Mouse (Mus musculus): ENCODE results near the gene Parp14. TPM values are rescaled to one million over a fixed set of nuclear protein-coding genes. Genes with fewer than 3 reads are reported as not detected.

The Parp14 gene
- polyA plus RNA-seq, 1 experiment from 2014 or later: 0.66 TPM

- 86% methylated on average over 4 of the region's 4 CpGs for WGBS
- DNase-seq (ENCODE audit: low spot score): no peak
- no peak for ATAC-seq (ENCODE audit: low FRiP score)
- H3K27ac ChIP-seq: no peak overlapping the region
- no peaks in the 10 kb centered on the region for H3K27me3 ChIP-seq (ENCODE audit: control insufficient read depth, insufficient read depth, low read length)
- no peaks in the 10 kb centered on the region for H3K4me1 ChIP-seq (replicated peaks; ENCODE audit: control insufficient read depth, insufficient read depth, low read length)
- no peak overlapping the region for H3K4me2 ChIP-seq (replicated peaks)
- no peaks in the 10 kb centered on the region for H3K36me3 ChIP-seq (replicated peaks; ENCODE audit: control insufficient read depth, insufficient read depth)
- no peak overlapping the region for H3K4me3 ChIP-seq (replicated peaks; ENCODE audit: low read length)
- H3K9me3 ChIP-seq (ENCODE audit: control insufficient read depth, low read length): no peaks in the 10 kb centered on the region
- H3K9ac ChIP-seq: no peak overlapping the region
Measured at GRCm38 (mm10) chr16:35855846-35856245, 15.5 kb downstream of the Parp14 start.

- Histone ChIP-seq H3K36me3 (replicated peaks; ENCODE audit: control insufficient read depth, insufficient read depth) (no peaks in the 10 kb centered on the region), H3K27me3 (ENCODE audit: control insufficient read depth, insufficient read depth, low read length) (no peaks in the 10 kb centered on the region), H3K9me3 (ENCODE audit: control insufficient read depth, low read length) (no peaks in the 10 kb centered on the region), H3K4me2 (replicated peaks) (no peak overlapping the region), H3K9ac (no peak overlapping the region), H3K4me3 (replicated peaks; ENCODE audit: low read length) (no peak overlapping the region), H3K27ac (no peak overlapping the region), H3K4me1 (replicated peaks; ENCODE audit: control insufficient read depth, insufficient read depth, low read length) (no peaks in the 10 kb centered on the region)
- no peak for DNase-seq (ENCODE audit: low spot score)
- no peak for ATAC-seq (ENCODE audit: low FRiP score)
Measured at GRCm38 (mm10) chr16:35847138-35847537, 24.2 kb downstream of the Parp14 start.

GRCm38 (mm10) chr16:35839680-35840079 lies 31.7 kb downstream of the Parp14 start:
- Histone ChIP-seq H3K4me1 (replicated peaks; ENCODE audit: control insufficient read depth, insufficient read depth, low read length) (no peaks in the 10 kb centered on the region), H3K9me3 (ENCODE audit: control insufficient read depth, low read length) (peaks cover 4% of the 10 kb centered on the region; the same call in 1 of the 2 replicates), H3K4me2 (replicated peaks) (no peak overlapping the region), H3K27me3 (ENCODE audit: control insufficient read depth, insufficient read depth, low read length) (no peaks in the 10 kb centered on the region), H3K36me3 (replicated peaks; ENCODE audit: control insufficient read depth, insufficient read depth) (no peaks in the 10 kb centered on the region), H3K27ac (no peak overlapping the region), H3K9ac (no peak overlapping the region), H3K4me3 (replicated peaks; ENCODE audit: low read length) (no peak overlapping the region)
- ATAC-seq (ENCODE audit: low FRiP score) (no peak), DNase-seq (ENCODE audit: low spot score) (peak; percentile 30)
- 36% methylated on average over 1 of the region's 1 CpGs for WGBS

- ATAC-seq (ENCODE audit: low FRiP score) (no peak), DNase-seq (ENCODE audit: low spot score) (no peak)
- Histone ChIP-seq H3K9me3 (ENCODE audit: control insufficient read depth, low read length) (peaks cover 4% of the 10 kb centered on the region; the same call in 1 of the 2 replicates), H3K27me3 (ENCODE audit: control insufficient read depth, insufficient read depth, low read length) (no peaks in the 10 kb centered on the region), H3K27ac (no peak overlapping the region), H3K4me1 (replicated peaks; ENCODE audit: control insufficient read depth, insufficient read depth, low read length) (no peaks in the 10 kb centered on the region), H3K4me3 (replicated peaks; ENCODE audit: low read length) (no peak overlapping the region), H3K36me3 (replicated peaks; ENCODE audit: control insufficient read depth, insufficient read depth) (no peaks in the 10 kb centered on the region), H3K9ac (no peak overlapping the region), H3K4me2 (replicated peaks) (no peak overlapping the region)
- 88% methylated on average over 8 of the region's 8 CpGs for WGBS
Measured at GRCm38 (mm10) chr16:35834653-35835052, 36.7 kb downstream of the Parp14 start.

GRCm38 (mm10) chr16:35832926-35833325 lies 38.4 kb downstream of the Parp14 start:
- Histone ChIP-seq H3K4me1 (replicated peaks; ENCODE audit: control insufficient read depth, insufficient read depth, low read length) (no peaks in the 10 kb centered on the region), H3K36me3 (replicated peaks; ENCODE audit: control insufficient read depth, insufficient read depth) (no peaks in the 10 kb centered on the region), H3K9me3 (ENCODE audit: control insufficient read depth, low read length) (peaks cover 2% of the 10 kb centered on the region; the same call in 1 of the 2 replicates), H3K9ac (no peak overlapping the region), H3K27me3 (ENCODE audit: control insufficient read depth, insufficient read depth, low read length) (no peaks in the 10 kb centered on the region), H3K4me2 (replicated peaks) (no peak overlapping the region), H3K4me3 (replicated peaks; ENCODE audit: low read length) (no peak overlapping the region), H3K27ac (no peak overlapping the region)
- no peak for DNase-seq (ENCODE audit: low spot score)
- ATAC-seq (ENCODE audit: low FRiP score): no peak
- 89% methylated on average over 3 of the region's 3 CpGs for WGBS

- no peak overlapping the region for H3K27ac ChIP-seq
- no peaks in the 10 kb centered on the region for H3K9me3 ChIP-seq (ENCODE audit: control insufficient read depth, low read length)
- no peak for DNase-seq (ENCODE audit: low spot score)
- no peaks in the 10 kb centered on the region for H3K4me1 ChIP-seq (replicated peaks; ENCODE audit: control insufficient read depth, insufficient read depth, low read length)
- no peak overlapping the region for H3K4me2 ChIP-seq (replicated peaks)
- ATAC-seq (ENCODE audit: low FRiP score): no peak
- WGBS: 31% methylated on average over 7 of the region's 7 CpGs
- no peak overlapping the region for H3K4me3 ChIP-seq (replicated peaks; ENCODE audit: low read length)
- H3K27me3 ChIP-seq (ENCODE audit: control insufficient read depth, insufficient read depth, low read length): no peaks in the 10 kb centered on the region
- H3K36me3 ChIP-seq (replicated peaks; ENCODE audit: control insufficient read depth, insufficient read depth): peaks cover 27% of the 10 kb centered on the region
- H3K9ac ChIP-seq: no peak overlapping the region
Measured at GRCm38 (mm10) chr16:35829999-35830398, 41.3 kb downstream of the Parp14 start.

- Histone ChIP-seq H3K27ac (no peak overlapping the region), H3K36me3 (replicated peaks; ENCODE audit: control insufficient read depth, insufficient read depth) (peaks cover 17% of the 10 kb centered on the region), H3K4me2 (replicated peaks) (no peak overlapping the region), H3K4me1 (replicated peaks; ENCODE audit: control insufficient read depth, insufficient read depth, low read length) (no peaks in the 10 kb centered on the region), H3K27me3 (ENCODE audit: control insufficient read depth, insufficient read depth, low read length) (no peaks in the 10 kb centered on the region), H3K9ac (no peak overlapping the region), H3K4me3 (replicated peaks; ENCODE audit: low read length) (no peak overlapping the region), H3K9me3 (ENCODE audit: control insufficient read depth, low read length) (no peaks in the 10 kb centered on the region)
- ATAC-seq (ENCODE audit: low FRiP score): peak; percentile 82
- 33% methylated on average over 13 of the region's 13 CpGs for WGBS
- peak; percentile 86 for DNase-seq (ENCODE audit: low spot score)
Measured at GRCm38 (mm10) chr16:35817255-35818089, 53.9 kb downstream of the Parp14 start.

GRCm38 (mm10) chr16:35813119-35813518 lies 58.2 kb downstream of the Parp14 start:
- Histone ChIP-seq H3K27me3 (ENCODE audit: control insufficient read depth, insufficient read depth, low read length) (no peaks in the 10 kb centered on the region), H3K4me1 (replicated peaks; ENCODE audit: control insufficient read depth, insufficient read depth, low read length) (no peaks in the 10 kb centered on the region), H3K4me2 (replicated peaks) (no peak overlapping the region), H3K4me3 (replicated peaks; ENCODE audit: low read length) (no peak overlapping the region), H3K36me3 (replicated peaks; ENCODE audit: control insufficient read depth, insufficient read depth) (peaks cover 7% of the 10 kb centered on the region; the same call in 1 of the 2 replicates), H3K9me3 (ENCODE audit: control insufficient read depth, low read length) (no peaks in the 10 kb centered on the region), H3K27ac (no peak overlapping the region), H3K9ac (no peak overlapping the region)
- WGBS: 95% methylated on average over 3 of the region's 3 CpGs
- no peak for DNase-seq (ENCODE audit: low spot score)
- no peak for ATAC-seq (ENCODE audit: low FRiP score)

GRCm38 (mm10) chr16:35808838-35809237 lies 62.5 kb downstream of the Parp14 start:
- 89% methylated on average over 2 of the region's 2 CpGs for WGBS
- Histone ChIP-seq H3K4me2 (replicated peaks) (no peak overlapping the region), H3K27me3 (ENCODE audit: control insufficient read depth, insufficient read depth, low read length) (no peaks in the 10 kb centered on the region), H3K4me1 (replicated peaks; ENCODE audit: control insufficient read depth, insufficient read depth, low read length) (no peaks in the 10 kb centered on the region), H3K9me3 (ENCODE audit: control insufficient read depth, low read length) (no peaks in the 10 kb centered on the region), H3K36me3 (replicated peaks; ENCODE audit: control insufficient read depth, insufficient read depth) (0 out of 2 replicates have a peak, but pooled peaks cover 6% of the 10 kb centered on the region), H3K4me3 (replicated peaks; ENCODE audit: low read length) (no peak overlapping the region), H3K9ac (no peak overlapping the region), H3K27ac (no peak overlapping the region)
- no peak for DNase-seq (ENCODE audit: low spot score)
- no peak for ATAC-seq (ENCODE audit: low FRiP score)
